Mouse (Mus musculus) C2C12 (cell line): ENCODE results near the gene Ppy. TPM values are rescaled to one million over a fixed set of nuclear protein-coding genes. Genes with fewer than 3 reads are reported as not detected.

Experiments
- H3K27me3 ChIP-seq: one replicate; pipeline ENCODE4 v1.6.1; 2011; ENCODE audit not compliant: control insufficient read depth, insufficient read depth, insufficient read length
- H3K36me3 ChIP-seq: one replicate; pipeline ENCODE4 v1.6.1; 2011; ENCODE audit not compliant: control insufficient read depth, insufficient read depth
- H3K4me3 ChIP-seq: one replicate; pipeline ENCODE4 v1.5.1; 2011; ENCODE audit warnings: mild to moderate bottlenecking, control low read depth; ENCODE audit not compliant: poor library complexity, insufficient read depth, severe bottlenecking
- H3K79me2 ChIP-seq: one replicate; pipeline ENCODE4 v1.6.1; 2011; ENCODE audit not compliant: control insufficient read depth, insufficient read depth
- H3K79me3 ChIP-seq: one replicate; pipeline ENCODE4 v1.6.1; 2011; ENCODE audit warnings: low read depth, control low read depth
- H3ac ChIP-seq: one replicate; pipeline ENCODE3; 2011; ENCODE audit warnings: low read depth; ENCODE audit not compliant: control insufficient read depth, insufficient read length
- CEBPB ChIP-seq: IDR thresholded peaks from one replicate; pipeline ENCODE4 v1.6.1; 2011; ENCODE audit warnings: low read depth, mild to moderate bottlenecking, control low read depth, moderate library complexity
- CTCF ChIP-seq: IDR thresholded peaks from one replicate; pipeline ENCODE4 v1.5.1; 2011; ENCODE audit not compliant: control insufficient read depth, insufficient read depth, insufficient read length
- FOSL1 ChIP-seq: IDR thresholded peaks from one replicate; pipeline ENCODE4 v1.8.0; 2011; ENCODE audit warnings: mild to moderate bottlenecking, low read length; ENCODE audit not compliant: poor library complexity, insufficient read depth, severe bottlenecking
- MAX ChIP-seq: IDR thresholded peaks from one replicate; pipeline ENCODE4 v1.6.1; 2011; ENCODE audit warnings: mild to moderate bottlenecking, control low read depth
- MYOD1 ChIP-seq: IDR thresholded peaks from one replicate; pipeline ENCODE4 v1.6.1; 2011; ENCODE audit warnings: low read depth; ENCODE audit not compliant: control insufficient read depth, insufficient read length
- MYOG ChIP-seq: IDR thresholded peaks from one replicate; pipeline ENCODE4 v1.6.1; 2011; ENCODE audit not compliant: control insufficient read depth, insufficient read length; ENCODE audit errors: extremely low read depth
- USF1 ChIP-seq: IDR thresholded peaks from one replicate; pipeline ENCODE4 v1.6.1; 2011; ENCODE audit warnings: low read depth, mild to moderate bottlenecking, control low read depth, moderate library complexity
- polyA plus RNA-seq: library from polyadenylated mRNA; unstranded; fragments of >200 nt; fragmentation: generic; extraction: Trizol; gene quantifications from one replicate; pipeline ENCODE4 v1.2.1, GENCODE M21; 2012; ENCODE audit warnings: missing spikeins

Ppy gene
- polyA plus RNA-seq, 1 experiment, result not detected

DNA sequence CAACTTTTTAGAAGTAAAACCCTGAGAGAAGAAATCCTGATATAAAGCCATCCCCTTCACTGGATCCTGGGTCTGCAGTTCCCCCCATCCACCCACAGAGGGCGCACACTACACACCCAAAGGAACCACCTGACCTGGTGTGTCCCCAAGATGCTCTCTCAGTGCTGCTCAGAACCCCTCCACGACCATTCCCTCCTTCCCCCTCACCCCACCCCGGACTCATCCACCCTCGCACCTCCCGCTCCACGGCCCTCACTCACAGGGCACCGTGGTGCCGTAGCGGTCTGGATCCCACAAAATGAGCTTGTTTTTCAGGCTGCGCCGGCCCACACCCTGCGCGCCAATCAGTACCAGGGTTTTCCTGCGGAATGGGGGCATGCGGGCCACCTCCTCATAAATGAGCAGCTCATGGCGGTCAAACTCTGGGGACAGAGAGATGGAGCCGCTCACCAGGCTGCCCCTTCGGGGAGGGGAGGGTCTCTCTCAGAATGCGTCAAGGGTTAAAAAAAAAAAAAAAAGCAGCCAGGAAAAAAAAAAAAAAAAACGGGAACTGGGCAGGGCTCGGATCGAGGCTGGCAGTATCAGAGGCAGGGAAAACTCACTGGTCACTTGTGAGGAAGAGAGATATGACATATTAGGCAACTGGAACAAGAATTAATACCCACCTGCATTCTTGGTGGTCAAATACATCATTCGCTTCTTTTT lies 39.7 kb downstream of the Ppy start:
- no peaks in the 10 kb centered on the region for H3K36me3 ChIP-seq
- no peak overlapping the region for H3K4me3 ChIP-seq
- no peaks in the 10 kb centered on the region for H3K79me3 ChIP-seq
- H3K79me2 ChIP-seq, result no peaks in the 10 kb centered on the region
- TF ChIP-seq USF1 (peak; percentile 29), MYOG (no peak), CTCF (peak; percentile 73)
- H3ac ChIP-seq, result peak overlapping the region; percentile 19
- H3K27me3 ChIP-seq, result peaks cover 47% of the 10 kb centered on the region

DNA sequence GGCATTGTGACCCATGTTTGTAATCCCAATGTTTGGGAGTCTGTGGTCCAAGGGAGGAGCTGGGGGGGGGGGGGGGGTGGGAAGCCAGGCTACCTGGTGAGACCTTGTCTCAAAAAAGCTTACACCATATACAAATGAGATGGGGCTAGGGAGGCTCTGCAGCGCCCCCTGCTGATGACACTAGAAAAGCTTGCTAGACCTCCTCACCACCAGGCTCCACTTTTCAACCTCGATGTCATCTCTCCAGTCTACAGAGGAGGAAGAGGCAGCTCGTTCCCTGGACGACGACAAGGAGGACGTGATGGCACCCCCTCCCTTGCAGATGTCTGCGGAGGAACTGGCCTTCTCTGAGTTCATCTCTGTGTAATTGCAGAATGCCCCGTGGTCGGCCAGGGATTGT lies 47.3 kb downstream of the Ppy start:
- Histone ChIP-seq H3K36me3 (no peaks in the 10 kb centered on the region), H3K79me3 (no peaks in the 10 kb centered on the region), H3K79me2 (no peaks in the 10 kb centered on the region), H3ac (no peak overlapping the region), H3K4me3 (no peak overlapping the region), H3K27me3 (peaks cover 60% of the 10 kb centered on the region)
- peak; percentile 36 for TF ChIP-seq CTCF
- TF ChIP-seq MYOD1, result no peak

DNA sequence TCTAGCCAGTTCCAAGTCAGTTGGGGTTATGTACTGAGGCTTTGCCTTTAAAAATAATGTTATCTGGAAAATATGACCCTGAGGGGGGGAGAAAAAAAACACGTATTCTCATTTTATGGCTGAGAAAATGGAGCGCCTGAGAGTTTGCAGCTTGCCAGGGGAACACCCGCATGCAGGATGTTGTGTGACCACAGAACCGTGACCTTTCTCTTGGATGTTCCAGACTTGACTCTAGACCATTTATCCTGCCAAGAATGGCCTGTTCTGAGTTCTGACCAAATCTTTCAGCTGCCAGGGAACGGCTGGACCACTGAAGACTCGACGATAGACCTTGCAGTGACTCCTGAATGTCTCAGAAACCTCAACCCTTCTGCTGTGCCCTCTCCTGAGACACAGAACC lies 47.9 kb downstream of the Ppy start:
- H3K4me3 ChIP-seq, result no peak overlapping the region
- TF ChIP-seq CEBPB, result no peak
- TF ChIP-seq CTCF, result no peak
- TF ChIP-seq USF1, result no peak
- no peak for TF ChIP-seq FOSL1
- no peak for TF ChIP-seq MYOG
- no peak for TF ChIP-seq MAX
- no peak for TF ChIP-seq MYOD1
- H3K36me3 ChIP-seq, result no peaks in the 10 kb centered on the region
- H3K79me3 ChIP-seq, result no peaks in the 10 kb centered on the region
- no peaks in the 10 kb centered on the region for H3K79me2 ChIP-seq
- no peak overlapping the region for H3ac ChIP-seq
- peaks cover 60% of the 10 kb centered on the region for H3K27me3 ChIP-seq

DNA sequence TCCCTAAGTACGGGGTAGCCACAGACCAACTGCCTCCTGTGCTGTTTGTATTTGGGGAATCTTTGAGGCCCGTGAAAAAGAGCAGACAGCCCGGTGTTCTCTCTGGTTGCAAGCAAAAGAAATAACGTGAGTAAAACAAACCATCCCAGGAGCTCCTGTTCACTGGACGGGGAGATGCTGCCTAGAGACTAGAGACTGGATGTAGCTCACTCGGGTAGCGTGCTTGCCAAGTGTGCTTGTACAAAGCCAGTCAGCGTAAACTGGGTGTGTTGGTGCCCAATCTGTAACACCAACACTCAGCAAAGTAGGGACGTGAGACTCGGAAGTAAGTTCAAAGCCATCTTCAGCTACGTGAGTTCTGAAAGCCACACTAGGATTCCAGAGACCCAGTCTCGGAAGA lies 48.4 kb downstream of the Ppy start:
- peaks cover 60% of the 10 kb centered on the region for H3K27me3 ChIP-seq
- H3K36me3 ChIP-seq, result no peaks in the 10 kb centered on the region
- no peak overlapping the region for H3K4me3 ChIP-seq
- no peaks in the 10 kb centered on the region for H3K79me3 ChIP-seq
- H3K79me2 ChIP-seq, result no peaks in the 10 kb centered on the region
- no peak overlapping the region for H3ac ChIP-seq
- TF ChIP-seq MAX (no peak), MYOG (no peak), MYOD1 (no peak)

DNA sequence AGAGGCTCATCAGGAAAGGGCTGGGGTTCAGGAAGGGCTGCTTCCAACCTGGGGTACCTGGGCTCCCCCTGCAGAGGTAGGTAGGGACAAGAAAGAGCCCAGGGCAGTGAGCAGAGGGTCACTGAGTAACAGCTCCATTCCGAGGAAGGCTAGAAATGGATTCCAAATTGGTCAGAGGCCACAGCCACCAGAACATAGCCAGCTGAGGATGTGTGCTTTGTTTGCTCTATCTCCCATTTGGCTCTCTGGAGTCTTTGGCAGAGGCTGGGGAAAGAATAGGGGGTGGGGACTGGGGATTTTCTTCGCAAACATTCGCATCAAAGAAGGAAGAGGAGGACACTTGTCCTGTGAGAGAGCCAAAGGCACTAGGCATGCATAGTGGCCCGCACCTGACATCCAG lies 49.2 kb downstream of the Ppy start:
- H3K79me2 ChIP-seq, result no peaks in the 10 kb centered on the region

DNA sequence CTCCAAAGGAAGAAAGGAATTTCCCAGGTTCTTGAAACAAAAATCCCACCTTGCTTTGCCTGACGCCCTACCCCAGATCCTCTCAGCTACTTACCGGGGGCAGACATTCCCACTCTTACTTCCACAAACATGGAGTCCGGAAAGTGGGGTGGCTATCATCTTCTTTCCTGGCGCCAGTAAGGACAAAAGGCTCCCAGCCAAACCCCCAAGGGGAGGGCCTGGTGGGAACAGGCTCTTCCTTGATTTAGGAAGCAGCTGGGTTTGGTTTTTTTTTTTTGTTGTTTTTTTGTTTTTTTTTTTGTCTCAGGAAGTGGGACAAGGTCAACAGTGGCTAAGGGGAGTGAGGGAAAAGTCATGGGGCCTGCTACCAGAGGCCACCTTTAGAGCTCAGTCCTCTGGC lies 49.6 kb downstream of the Ppy start:
- TF ChIP-seq USF1 (no peak), MYOD1 (no peak), CTCF (no peak), MAX (no peak), MYOG (no peak), FOSL1 (no peak), CEBPB (no peak)
- no peak overlapping the region for H3ac ChIP-seq
- H3K27me3 ChIP-seq, result peaks cover 59% of the 10 kb centered on the region
- H3K79me2 ChIP-seq, result no peaks in the 10 kb centered on the region
- no peaks in the 10 kb centered on the region for H3K36me3 ChIP-seq
- H3K79me3 ChIP-seq, result no peaks in the 10 kb centered on the region
- H3K4me3 ChIP-seq, result no peak overlapping the region

More for the DNA sequence above, 49.2 kb downstream of the Ppy start:
- H3K4me3 ChIP-seq, result no peak overlapping the region
- TF ChIP-seq CEBPB, result no peak
- no peak for TF ChIP-seq CTCF
- TF ChIP-seq MYOG, result no peak
- no peak for TF ChIP-seq MYOD1
- no peak for TF ChIP-seq MAX
- TF ChIP-seq FOSL1, result no peak
- no peak for TF ChIP-seq USF1
- no peaks in the 10 kb centered on the region for H3K36me3 ChIP-seq
- H3ac ChIP-seq, result no peak overlapping the region
- H3K27me3 ChIP-seq, result peaks cover 59% of the 10 kb centered on the region
- no peaks in the 10 kb centered on the region for H3K79me3 ChIP-seq

Other genes with a start within 250 kb of the Ppy start
- 0.02 TPM for gene Meox1, start 206.9 kb downstream of the Ppy start, polyA plus RNA-seq
- gene Sost, start 134.3 kb downstream of the Ppy start, polyA plus RNA-seq, result 0.02 TPM
- not detected for gene Cfap97d1, start 117.0 kb downstream of the Ppy start, polyA plus RNA-seq
- 32.0 TPM for gene Dusp3, start 114.3 kb downstream of the Ppy start, polyA plus RNA-seq
- 0.14 TPM for gene Mpp3, start 72.9 kb downstream of the Ppy start, polyA plus RNA-seq
- gene Cd300lg, start 59.8 kb downstream of the Ppy start, polyA plus RNA-seq, result not detected
- gene Mpp2, start 12.8 kb downstream of the Ppy start, polyA plus RNA-seq, result 1.7 TPM
- gene Pyy, start 6.5 kb upstream of the Ppy start, polyA plus RNA-seq, result not detected
- gene Nags, start 44.2 kb upstream of the Ppy start, polyA plus RNA-seq, result not detected
- gene Tmem101, start 55.1 kb upstream of the Ppy start, polyA plus RNA-seq, result 25.1 TPM
- 43.0 TPM for gene Lsm12, start 84.0 kb upstream of the Ppy start, polyA plus RNA-seq
- gene G6pc3, start 88.3 kb upstream of the Ppy start, polyA plus RNA-seq, result 40.4 TPM
- 74.9 TPM for gene Hdac5, start 128.8 kb upstream of the Ppy start, polyA plus RNA-seq
- gene BC030867, start 147.6 kb upstream of the Ppy start, polyA plus RNA-seq, result 12.0 TPM
- gene Asb16, start 167.4 kb upstream of the Ppy start, polyA plus RNA-seq, result not detected
- gene Tmub2, start 183.6 kb upstream of the Ppy start, polyA plus RNA-seq, result 25.2 TPM
- 33.9 TPM for gene Atxn7l3, start 195.3 kb upstream of the Ppy start, polyA plus RNA-seq
- gene Ubtf, start 218.4 kb upstream of the Ppy start, polyA plus RNA-seq, result 70.2 TPM